Mouse (Mus musculus): ENCODE data around the gene Lsm3. TPM values are rescaled to one million over a fixed set of nuclear protein-coding genes. Genes with fewer than 3 reads are reported as not detected.
A peak's percentile ranks its signal among the peaks of the same experiment; 100 is the strongest.

Gene Lsm3
- polyA plus RNA-seq, 1 experiment from 2014 or later, result 332 TPM

- peaks cover 15% of the 10 kb centered on the region for H3K4me1 ChIP-seq (ENCODE audit: control insufficient read depth, insufficient read depth, low read length)
- H3K36me3 ChIP-seq (ENCODE audit: control insufficient read depth, insufficient read depth, low read length), result no peaks in the 10 kb centered on the region
- no peak overlapping the region for H3K4me2 ChIP-seq (replicated peaks; ENCODE audit: low read depth, low read length)
- no peak overlapping the region for H3K27ac ChIP-seq (ENCODE audit: low read depth, low read length)
- no peaks in the 10 kb centered on the region for H3K27me3 ChIP-seq (ENCODE audit: control insufficient read depth, insufficient read depth, low read length)
- no peaks in the 10 kb centered on the region for H3K9me3 ChIP-seq (ENCODE audit: control insufficient read depth, low read length)
- no peak for ATAC-seq (ENCODE audit: low FRiP score, low TSS enrichment)
- no peak overlapping the region for H3K4me3 ChIP-seq (ENCODE audit: low read length)
- 82% methylated on average over 11 of the region's 11 CpGs for WGBS
- H3K9ac ChIP-seq (ENCODE audit: low read depth, low read length), result no peak overlapping the region
Measured at GRCm38 (mm10) chr6:91536047-91536765, 20.5 kb downstream of the Lsm3 start.

DNA sequence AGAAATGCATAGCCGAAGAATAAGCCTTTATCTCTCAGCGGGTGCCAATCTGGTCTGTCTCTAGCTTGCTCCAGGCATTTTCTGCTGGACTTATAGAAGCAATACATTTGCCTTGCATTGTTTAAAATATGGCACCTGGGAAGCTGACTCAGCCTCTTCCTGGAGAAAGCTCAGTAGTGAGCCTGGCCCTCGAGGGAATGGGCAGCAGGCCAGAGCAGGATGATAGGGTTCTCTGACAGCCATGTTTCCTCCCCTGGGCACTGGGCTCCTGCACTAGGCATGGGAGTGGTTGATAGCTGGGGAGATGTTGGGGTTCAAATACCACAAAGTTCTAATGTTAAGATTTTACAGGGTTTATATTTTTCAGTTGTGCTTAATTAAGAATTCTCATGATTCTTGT is 25.5 kb downstream of the Lsm3 start:
- Histone ChIP-seq H3K27me3 (ENCODE audit: control insufficient read depth, insufficient read depth, low read length) (no peaks in the 10 kb centered on the region), H3K36me3 (ENCODE audit: control insufficient read depth, insufficient read depth, low read length) (no peaks in the 10 kb centered on the region), H3K27ac (ENCODE audit: low read depth, low read length) (no peak overlapping the region), H3K9me3 (ENCODE audit: control insufficient read depth, low read length) (no peaks in the 10 kb centered on the region), H3K9ac (ENCODE audit: low read depth, low read length) (no peak overlapping the region), H3K4me1 (ENCODE audit: control insufficient read depth, insufficient read depth, low read length) (no peaks in the 10 kb centered on the region), H3K4me2 (replicated peaks; ENCODE audit: low read depth, low read length) (no peak overlapping the region), H3K4me3 (ENCODE audit: low read length) (no peak overlapping the region)
- WGBS, result 65% methylated on average over 3 of the region's 3 CpGs
- no peak for ATAC-seq (ENCODE audit: low FRiP score, low TSS enrichment)

DNA sequence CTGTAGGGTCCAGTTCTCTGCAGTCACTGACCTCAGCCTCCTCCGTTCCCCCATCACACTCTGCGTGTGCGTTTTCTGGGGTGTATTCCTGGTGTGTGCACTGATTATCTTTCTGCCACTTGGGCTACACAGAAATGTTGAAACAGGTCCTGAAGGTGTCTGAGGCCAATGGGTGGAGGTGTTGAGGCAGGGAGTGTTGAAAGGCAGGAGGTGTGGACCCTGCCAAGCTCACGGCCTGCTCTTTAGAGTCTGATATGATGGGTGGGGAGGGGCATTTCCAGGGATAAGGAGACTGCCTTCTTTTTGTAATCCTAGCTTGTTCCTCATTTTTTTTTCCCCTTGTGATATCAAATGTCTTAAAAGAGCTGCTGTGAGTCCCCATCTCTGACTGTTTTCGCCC is 27.3 kb downstream of the Lsm3 start:
- no peaks in the 10 kb centered on the region for H3K4me1 ChIP-seq (ENCODE audit: control insufficient read depth, insufficient read depth, low read length)
- no peaks in the 10 kb centered on the region for H3K9me3 ChIP-seq (ENCODE audit: control insufficient read depth, low read length)
- H3K9ac ChIP-seq (ENCODE audit: low read depth, low read length), result no peak overlapping the region
- H3K4me3 ChIP-seq (ENCODE audit: low read length), result no peak overlapping the region
- ATAC-seq (ENCODE audit: low FRiP score, low TSS enrichment), result no peak
- H3K4me2 ChIP-seq (replicated peaks; ENCODE audit: low read depth, low read length), result no peak overlapping the region
- 70% methylated on average over 5 of the region's 5 CpGs for WGBS
- H3K36me3 ChIP-seq (ENCODE audit: control insufficient read depth, insufficient read depth, low read length), result no peaks in the 10 kb centered on the region
- no peak overlapping the region for H3K27ac ChIP-seq (ENCODE audit: low read depth, low read length)
- no peaks in the 10 kb centered on the region for H3K27me3 ChIP-seq (ENCODE audit: control insufficient read depth, insufficient read depth, low read length)

DNA sequence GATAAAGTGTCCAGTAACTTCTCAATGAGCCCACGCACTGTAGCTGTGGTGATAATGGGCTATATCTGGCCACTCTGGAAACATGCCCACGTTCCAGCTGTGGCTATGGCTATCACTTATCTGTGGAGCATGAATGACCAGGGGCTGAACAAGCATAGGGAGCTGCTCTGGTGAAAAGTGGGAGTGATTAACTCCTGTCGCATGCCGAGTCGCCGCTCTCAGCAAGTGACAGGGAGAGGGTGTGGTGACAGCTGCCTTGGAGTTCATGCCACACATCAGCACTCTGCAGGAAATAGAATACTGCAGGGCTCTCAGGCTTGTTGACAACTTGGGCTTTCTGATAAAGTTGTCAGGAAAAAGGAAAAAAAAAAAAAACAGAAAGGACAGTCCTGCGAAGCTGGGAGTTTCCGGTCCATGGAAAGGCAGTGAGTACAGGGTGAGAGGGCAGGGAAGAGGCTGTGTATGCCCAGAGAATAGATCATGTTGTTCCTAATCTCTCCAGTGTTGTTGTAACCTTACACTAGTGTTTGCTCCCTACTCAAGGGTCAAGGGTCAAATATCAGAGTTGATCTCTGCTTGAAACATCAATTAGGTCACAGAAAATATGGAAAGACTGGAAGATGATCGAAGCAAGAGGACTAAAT is 30.6 kb downstream of the Lsm3 start:
- Histone ChIP-seq H3K9ac (ENCODE audit: low read depth, low read length) (no peak overlapping the region), H3K4me1 (ENCODE audit: control insufficient read depth, insufficient read depth, low read length) (peaks cover 4% of the 10 kb centered on the region; the same call in 1 of the 2 replicates), H3K4me2 (replicated peaks; ENCODE audit: low read depth, low read length) (no peak overlapping the region), H3K4me3 (ENCODE audit: low read length) (no peak overlapping the region), H3K36me3 (ENCODE audit: control insufficient read depth, insufficient read depth, low read length) (no peaks in the 10 kb centered on the region), H3K27me3 (ENCODE audit: control insufficient read depth, insufficient read depth, low read length) (no peaks in the 10 kb centered on the region), H3K27ac (ENCODE audit: low read depth, low read length) (no peak overlapping the region), H3K9me3 (ENCODE audit: control insufficient read depth, low read length) (no peaks in the 10 kb centered on the region)
- WGBS, result 21% methylated on average over 9 of the region's 9 CpGs
- no peak for ATAC-seq (ENCODE audit: low FRiP score, low TSS enrichment)

GRCm38 (mm10) chr6:91547313-91547712 is 31.6 kb downstream of the Lsm3 start:
- H3K9ac ChIP-seq (ENCODE audit: low read depth, low read length), result no peak overlapping the region
- ATAC-seq (ENCODE audit: low FRiP score, low TSS enrichment), result no peak
- no peaks in the 10 kb centered on the region for H3K27me3 ChIP-seq (ENCODE audit: control insufficient read depth, insufficient read depth, low read length)
- peaks cover 4% of the 10 kb centered on the region; the same call in 1 of the 2 replicates for H3K4me1 ChIP-seq (ENCODE audit: control insufficient read depth, insufficient read depth, low read length)
- H3K9me3 ChIP-seq (ENCODE audit: control insufficient read depth, low read length), result no peaks in the 10 kb centered on the region
- H3K4me2 ChIP-seq (replicated peaks; ENCODE audit: low read depth, low read length), result no peak overlapping the region
- no peak overlapping the region for H3K4me3 ChIP-seq (ENCODE audit: low read length)
- H3K36me3 ChIP-seq (ENCODE audit: control insufficient read depth, insufficient read depth, low read length), result no peaks in the 10 kb centered on the region
- WGBS, result 55% methylated on average over 1 of the region's 1 CpGs
- H3K27ac ChIP-seq (ENCODE audit: low read depth, low read length), result no peak overlapping the region

- no peaks in the 10 kb centered on the region for H3K27me3 ChIP-seq (ENCODE audit: control insufficient read depth, insufficient read depth, low read length)
- 30% methylated on average over 5 of the region's 5 CpGs for WGBS
- peaks cover 4% of the 10 kb centered on the region; the same call in 1 of the 2 replicates for H3K4me1 ChIP-seq (ENCODE audit: control insufficient read depth, insufficient read depth, low read length)
- no peak overlapping the region for H3K9ac ChIP-seq (ENCODE audit: low read depth, low read length)
- H3K4me2 ChIP-seq (replicated peaks; ENCODE audit: low read depth, low read length), result no peak overlapping the region
- H3K36me3 ChIP-seq (ENCODE audit: control insufficient read depth, insufficient read depth, low read length), result no peaks in the 10 kb centered on the region
- no peaks in the 10 kb centered on the region for H3K9me3 ChIP-seq (ENCODE audit: control insufficient read depth, low read length)
- no peak overlapping the region for H3K4me3 ChIP-seq (ENCODE audit: low read length)
- peak; percentile 68 for ATAC-seq (ENCODE audit: low FRiP score, low TSS enrichment)
- H3K27ac ChIP-seq (ENCODE audit: low read depth, low read length), result no peak overlapping the region
Measured at GRCm38 (mm10) chr6:91549621-91550020, 33.9 kb downstream of the Lsm3 start.

DNA sequence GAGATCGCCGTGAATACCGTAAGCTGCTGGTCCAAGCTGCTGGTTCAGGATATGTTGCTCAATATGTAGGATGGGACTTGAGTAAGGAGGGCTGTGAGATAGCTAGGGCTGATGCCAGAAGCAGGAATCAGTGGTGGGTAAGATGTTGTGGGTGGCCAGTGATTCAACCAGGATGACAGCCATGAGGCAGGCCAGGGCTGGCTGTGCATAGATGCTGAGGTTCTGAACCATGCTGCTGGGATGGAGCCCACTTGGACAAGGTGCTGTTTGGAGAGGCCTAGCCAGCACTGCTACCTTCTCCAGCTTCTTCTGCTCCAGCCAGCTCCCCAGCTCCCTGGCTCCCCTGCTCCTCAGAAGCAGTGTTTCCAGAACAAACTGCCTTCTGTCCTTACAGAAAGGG is 35.9 kb downstream of the Lsm3 start:
- Histone ChIP-seq H3K4me3 (ENCODE audit: low read length) (no peak overlapping the region), H3K27me3 (ENCODE audit: control insufficient read depth, insufficient read depth, low read length) (no peaks in the 10 kb centered on the region), H3K9ac (ENCODE audit: low read depth, low read length) (no peak overlapping the region), H3K27ac (ENCODE audit: low read depth, low read length) (no peak overlapping the region), H3K4me1 (ENCODE audit: control insufficient read depth, insufficient read depth, low read length) (peaks cover 4% of the 10 kb centered on the region; the same call in 1 of the 2 replicates), H3K36me3 (ENCODE audit: control insufficient read depth, insufficient read depth, low read length) (no peaks in the 10 kb centered on the region), H3K4me2 (replicated peaks; ENCODE audit: low read depth, low read length) (no peak overlapping the region), H3K9me3 (ENCODE audit: control insufficient read depth, low read length) (no peaks in the 10 kb centered on the region)
- 89% methylated on average over 3 of the region's 3 CpGs for WGBS
- ATAC-seq (ENCODE audit: low FRiP score, low TSS enrichment), result no peak

DNA sequence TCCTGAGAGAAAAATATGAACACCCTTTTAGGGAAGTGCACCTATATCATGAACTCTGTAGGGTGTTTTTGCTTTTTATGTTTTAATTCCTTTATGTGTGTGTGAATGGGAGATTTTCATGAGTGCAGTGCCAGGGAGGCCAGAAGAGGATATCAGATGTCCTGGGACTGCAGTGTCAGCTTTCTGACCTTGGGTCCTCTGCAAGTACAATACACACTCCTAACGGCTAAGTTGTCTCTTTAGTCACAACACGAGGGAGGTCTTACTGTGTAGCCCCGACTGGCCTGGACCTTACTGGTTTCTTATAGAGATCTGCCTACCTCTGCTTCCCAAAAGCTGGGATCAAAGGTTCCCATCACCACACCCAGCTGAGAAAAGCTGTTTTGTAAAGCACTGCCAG is 37.0 kb downstream of the Lsm3 start:
- Histone ChIP-seq H3K27me3 (ENCODE audit: control insufficient read depth, insufficient read depth, low read length) (no peaks in the 10 kb centered on the region), H3K36me3 (ENCODE audit: control insufficient read depth, insufficient read depth, low read length) (no peaks in the 10 kb centered on the region), H3K9me3 (ENCODE audit: control insufficient read depth, low read length) (no peaks in the 10 kb centered on the region), H3K27ac (ENCODE audit: low read depth, low read length) (0 out of 2 replicates have a peak overlapping the region, but pooled peaks have one; percentile 9), H3K4me2 (replicated peaks; ENCODE audit: low read depth, low read length) (no peak overlapping the region), H3K4me3 (ENCODE audit: low read length) (no peak overlapping the region), H3K4me1 (ENCODE audit: control insufficient read depth, insufficient read depth, low read length) (peaks cover 4% of the 10 kb centered on the region; the same call in 1 of the 2 replicates), H3K9ac (ENCODE audit: low read depth, low read length) (no peak overlapping the region)
- ATAC-seq (ENCODE audit: low FRiP score, low TSS enrichment), result no peak
- 16% methylated on average over 3 of the region's 3 CpGs for WGBS

DNA sequence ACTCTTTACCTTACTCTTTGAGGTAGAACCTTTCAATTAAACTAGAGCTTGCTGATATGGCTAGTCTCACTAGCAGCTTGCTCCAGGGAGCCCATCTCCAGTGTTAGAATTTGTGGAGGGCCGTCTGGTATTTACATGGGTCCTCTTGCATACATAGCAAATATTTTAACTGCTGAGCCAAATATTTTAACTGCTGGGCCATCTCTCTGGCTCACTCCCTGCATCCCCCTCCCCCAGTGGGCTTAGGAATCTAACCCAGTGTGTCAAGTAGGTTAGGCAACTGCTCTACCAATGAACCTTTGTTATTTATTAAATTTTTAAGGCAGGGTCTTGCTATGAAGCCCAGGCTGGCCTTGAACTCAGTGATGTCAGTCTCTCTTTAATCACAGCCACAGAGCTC is 42.8 kb downstream of the Lsm3 start:
- H3K9ac ChIP-seq (ENCODE audit: low read depth, low read length), result no peak overlapping the region
- H3K27me3 ChIP-seq (ENCODE audit: control insufficient read depth, insufficient read depth, low read length), result no peaks in the 10 kb centered on the region
- 51% methylated on average over 1 of the region's 1 CpGs for WGBS
- no peak overlapping the region for H3K27ac ChIP-seq (ENCODE audit: low read depth, low read length)
- H3K36me3 ChIP-seq (ENCODE audit: control insufficient read depth, insufficient read depth, low read length), result no peaks in the 10 kb centered on the region
- no peak overlapping the region for H3K4me2 ChIP-seq (replicated peaks; ENCODE audit: low read depth, low read length)
- no peak overlapping the region for H3K4me3 ChIP-seq (ENCODE audit: low read length)
- H3K4me1 ChIP-seq (ENCODE audit: control insufficient read depth, insufficient read depth, low read length), result no peaks in the 10 kb centered on the region
- H3K9me3 ChIP-seq (ENCODE audit: control insufficient read depth, low read length), result no peaks in the 10 kb centered on the region
- ATAC-seq (ENCODE audit: low FRiP score, low TSS enrichment), result no peak

Data from kidney, embryonic 14.5 days (tissue).